Mouse (Mus musculus) myocyte (in vitro differentiated cells): ENCODE results near the gene Sf1.

ENCODE experiments used
- CEBPB ChIP-seq: IDR thresholded peaks from 2 replicates; pipeline ENCODE4 v1.6.1; 2011; ENCODE audit warnings: mild to moderate bottlenecking, moderate library complexity; ENCODE audit not compliant: poor library complexity, insufficient read depth, severe bottlenecking
- E2F4 ChIP-seq: IDR thresholded peaks from one replicate; pipeline ENCODE4 v1.6.1; 2011; ENCODE audit warnings: mild to moderate bottlenecking, control low read depth, moderate library complexity; ENCODE audit not compliant: insufficient read depth
- MAX ChIP-seq: IDR thresholded peaks from one replicate; pipeline ENCODE4 v1.6.1; 2011; ENCODE audit warnings: low read depth, mild to moderate bottlenecking, control low read depth
- MYOD1 ChIP-seq, 3 experiments: IDR thresholded peaks; one replicate each; pipeline ENCODE4 v1.6.1; 2011; ENCODE audit warnings: control low read depth in 2 of 3, low read depth in 2 of 3, mild to moderate bottlenecking in 2 of 3, moderate library complexity in 1 of 3; ENCODE audit not compliant: insufficient read length in 2 of 3, control insufficient read depth in 1 of 3
- MYOG ChIP-seq, 3 experiments: IDR thresholded peaks; one replicate each; pipeline ENCODE4 v1.6.1; 2011; ENCODE audit warnings: control low read depth in 2 of 3, low read depth in 2 of 3, mild to moderate bottlenecking in 2 of 3; ENCODE audit not compliant: insufficient read length in 2 of 3, control insufficient read depth in 1 of 3, insufficient read depth in 1 of 3
- POLR2A ChIP-seq: IDR thresholded peaks from one replicate; pipeline ENCODE4 v1.6.1; 2011; ENCODE audit warnings: low read depth, mild to moderate bottlenecking, control low read depth, moderate library complexity; ENCODE audit not compliant: insufficient read length
- POLR2AphosphoS2 ChIP-seq: IDR thresholded peaks from one replicate; pipeline ENCODE4 v1.6.1; 2011; ENCODE audit warnings: low read depth, control low read depth; ENCODE audit not compliant: insufficient read length
- REST ChIP-seq: IDR thresholded peaks from one replicate; pipeline ENCODE4 v1.6.1; 2011; ENCODE audit warnings: mild to moderate bottlenecking, control low read depth, moderate library complexity; ENCODE audit not compliant: insufficient read depth, insufficient read length
- SRF ChIP-seq: IDR thresholded peaks from one replicate; pipeline ENCODE4 v1.6.1; 2011; ENCODE audit warnings: low read depth; ENCODE audit not compliant: control insufficient read depth, insufficient read length
- TCF12 ChIP-seq: IDR thresholded peaks from one replicate; pipeline ENCODE4 v1.6.1; 2011; ENCODE audit warnings: mild to moderate bottlenecking, control low read depth; ENCODE audit not compliant: poor library complexity, insufficient read depth, severe bottlenecking
- USF1 ChIP-seq: IDR thresholded peaks from one replicate; pipeline ENCODE4 v1.6.1; 2011; ENCODE audit warnings: low read depth, mild to moderate bottlenecking, control low read depth, moderate library complexity

DNA sequence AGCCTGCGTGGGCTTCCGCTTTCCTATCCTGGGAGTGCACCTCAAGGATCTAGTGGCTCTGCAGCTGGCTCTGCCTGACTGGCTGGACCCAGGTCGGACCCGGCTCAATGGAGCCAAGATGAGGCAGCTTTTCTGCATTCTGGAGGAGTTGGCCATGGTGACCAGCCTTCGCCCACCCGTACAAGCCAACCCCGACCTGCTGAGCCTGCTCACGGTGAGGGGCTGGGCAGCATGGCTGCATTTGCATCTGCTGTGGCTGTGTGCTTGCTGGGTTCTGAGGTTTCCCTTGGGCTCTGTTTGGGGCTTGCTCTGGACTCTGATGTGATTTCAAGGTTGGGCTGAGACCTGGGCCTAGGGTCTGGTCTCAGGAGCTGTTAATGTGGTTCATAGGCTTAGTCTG, 43.6 kb downstream of the Sf1 start:
- no peak for TF ChIP-seq MAX
- no peak for TF ChIP-seq POLR2AphosphoS2
- no peak for TF ChIP-seq USF1
- TF ChIP-seq POLR2A: no peak
- TF ChIP-seq MYOG (IDR thresholded peaks at IDR 0.05; ENCODE audit: control insufficient read depth in 1 of 3, insufficient read depth in 1 of 3, insufficient read length in 2 of 3, low read depth in 2 of 3): no peak
- TF ChIP-seq E2F4: no peak
- TF ChIP-seq SRF: no peak
- TF ChIP-seq MYOD1 (IDR thresholded peaks at IDR 0.05; ENCODE audit: control insufficient read depth in 1 of 3, insufficient read length in 2 of 3, low read depth in 2 of 3): no peak
- no peak for TF ChIP-seq CEBPB
- TF ChIP-seq TCF12: no peak
- TF ChIP-seq REST: no peak
